Mouse (Mus musculus) NIH3T3 (cell line): ENCODE data around the gene Ube2a.

Experiments
- DNase-seq: peaks from one replicate; pipeline ENCODE4 v3.0.0-alpha.2; 2012; ENCODE audit warnings: low read depth

The Ube2a gene

DNA sequence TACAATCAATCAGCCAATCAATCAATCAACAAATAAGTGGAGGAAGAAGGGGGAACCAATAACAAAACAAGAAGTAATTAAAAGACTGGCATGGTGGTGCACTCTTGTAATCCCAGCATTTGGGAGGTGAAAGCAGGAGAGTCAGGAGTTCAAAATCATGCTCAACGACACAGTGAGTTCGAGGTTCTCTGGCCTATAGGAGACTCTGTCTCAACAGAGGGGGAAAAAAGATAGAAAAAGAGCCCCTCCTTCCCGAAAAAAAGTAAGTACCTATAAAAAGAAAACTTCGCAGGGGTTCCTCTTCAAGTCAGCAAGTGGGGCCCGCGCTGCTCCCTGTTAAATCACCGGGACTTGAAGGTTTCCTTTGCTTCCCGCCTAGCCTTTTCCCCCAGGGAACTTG, at the start of gene Ube2a, which contains the start of gene C330007P06Rik:
TSS of gene Ube2a (plus strand) at position 136 of the 400 bp plus-strand sequence.
TSS of gene C330007P06Rik (minus strand) at position 347 of the 400 bp plus-strand sequence.
- no peak for DNase-seq

DNA sequence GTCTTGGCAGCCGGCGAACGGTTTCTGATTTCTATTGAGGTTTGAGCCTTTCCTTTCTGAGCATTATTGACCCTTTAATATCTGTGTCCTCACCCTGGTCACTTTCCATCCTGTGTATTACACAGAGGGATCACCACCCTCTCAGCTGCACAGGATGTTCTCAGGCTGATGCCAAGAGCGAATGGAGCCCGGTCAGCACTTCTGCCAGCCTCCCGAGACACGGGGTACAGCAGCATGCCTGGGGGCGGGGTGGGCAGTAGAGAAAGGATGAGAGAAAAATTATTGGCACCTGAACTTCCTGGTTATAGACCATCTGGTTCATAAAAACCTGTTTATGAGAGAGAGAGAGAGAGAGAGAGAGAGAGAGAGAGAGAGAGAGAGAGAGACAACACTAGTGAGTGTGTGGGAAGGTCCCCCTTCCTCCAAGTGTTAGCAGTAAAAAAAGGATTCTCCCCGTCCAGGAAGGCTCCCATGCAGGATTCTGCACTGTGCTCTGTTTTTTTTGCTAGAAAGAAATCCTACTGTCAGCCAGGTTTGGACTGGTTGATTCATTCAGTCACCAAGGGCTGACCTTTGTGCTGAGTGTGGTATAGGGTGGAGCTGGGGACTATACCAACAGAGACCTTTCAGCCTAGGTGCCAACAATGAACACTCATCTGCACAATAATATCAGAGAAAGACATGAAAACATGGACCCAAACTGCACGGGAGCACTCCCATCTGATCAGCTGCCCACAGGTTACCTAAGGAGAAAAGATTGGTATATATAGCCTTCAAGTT, 49.6 kb upstream of the Ube2a start:
- DNase-seq: no peak

DNA sequence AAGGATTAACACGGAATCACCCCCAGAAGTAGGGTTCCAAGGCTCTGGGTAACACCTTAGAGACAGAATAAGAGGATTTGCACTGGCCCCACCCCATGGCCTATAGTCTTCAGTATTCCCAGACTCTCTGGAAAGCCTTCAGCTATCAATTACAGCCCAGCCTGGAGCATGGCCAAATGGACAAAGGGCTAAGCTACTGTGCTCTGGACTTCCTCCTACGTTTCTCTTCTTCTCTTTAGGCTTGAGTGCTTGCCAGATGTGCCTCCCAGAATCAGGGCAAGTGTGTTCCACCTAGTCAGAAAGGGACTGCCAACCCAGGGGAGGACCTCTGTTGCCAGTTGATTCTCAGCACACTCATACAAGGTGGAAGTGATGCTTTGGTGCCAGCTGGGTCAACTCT, 48.7 kb upstream of the Ube2a start:
- no peak for DNase-seq

DNA sequence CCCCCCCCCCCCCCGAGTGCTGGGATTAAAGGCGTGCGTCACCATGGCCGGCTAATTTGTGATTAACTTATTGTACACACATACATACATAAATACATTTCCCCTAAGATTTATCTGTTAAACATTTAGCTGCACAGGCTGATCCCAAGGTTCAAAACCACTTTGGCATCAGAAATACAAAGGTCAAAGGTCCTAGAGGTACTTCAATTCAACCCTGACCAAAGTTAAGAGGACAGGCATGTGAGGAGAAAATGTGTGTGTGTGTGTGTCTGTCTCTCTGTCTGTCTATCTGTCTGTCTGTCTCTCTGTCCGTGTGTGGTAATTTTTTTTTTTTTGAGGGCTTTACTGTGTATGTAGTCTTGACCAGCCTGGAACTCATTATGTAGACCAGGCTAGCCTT, 46.8 kb upstream of the Ube2a start:
- DNase-seq: no peak

DNA sequence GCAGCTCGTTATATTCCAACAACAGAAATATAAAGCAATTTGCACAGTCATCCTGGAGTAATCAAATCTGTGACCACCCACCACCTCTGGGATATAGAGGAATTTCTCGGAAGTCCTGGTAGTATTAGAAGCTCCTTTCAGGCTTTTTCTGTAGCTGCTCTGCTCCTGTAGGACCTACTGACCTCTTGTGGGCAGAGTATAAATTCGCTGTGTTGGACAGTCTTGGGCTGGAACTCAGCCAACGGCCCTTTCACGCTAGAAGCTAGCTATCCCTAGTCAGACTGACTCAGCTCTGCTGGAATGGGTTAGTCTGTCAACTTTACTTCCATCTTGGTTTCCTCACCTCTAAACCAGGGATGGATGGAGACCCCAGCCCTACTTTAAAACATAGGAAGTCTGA, 43.4 kb upstream of the Ube2a start:
- DNase-seq: peak; percentile 92

DNA sequence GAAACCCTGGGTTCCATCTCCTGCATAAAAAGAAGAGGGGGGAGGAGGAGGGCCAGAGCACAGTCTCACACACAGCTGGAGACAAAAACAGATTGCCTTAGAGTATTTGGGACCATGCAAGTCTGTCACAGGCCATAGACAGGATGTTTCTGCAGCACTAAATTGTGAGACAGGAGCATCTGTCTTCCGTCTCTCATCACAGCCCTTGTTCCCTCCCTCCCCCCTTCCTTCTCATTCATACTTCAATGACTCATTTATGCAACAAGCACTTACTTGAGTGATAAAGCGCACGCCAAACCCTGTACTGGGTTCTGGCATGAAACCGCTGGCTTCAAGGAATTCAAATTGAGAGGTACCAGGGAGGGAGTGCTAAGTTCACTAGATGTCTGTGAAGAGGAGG, 42.1 kb upstream of the Ube2a start:
- peak; percentile 73 for DNase-seq

DNA sequence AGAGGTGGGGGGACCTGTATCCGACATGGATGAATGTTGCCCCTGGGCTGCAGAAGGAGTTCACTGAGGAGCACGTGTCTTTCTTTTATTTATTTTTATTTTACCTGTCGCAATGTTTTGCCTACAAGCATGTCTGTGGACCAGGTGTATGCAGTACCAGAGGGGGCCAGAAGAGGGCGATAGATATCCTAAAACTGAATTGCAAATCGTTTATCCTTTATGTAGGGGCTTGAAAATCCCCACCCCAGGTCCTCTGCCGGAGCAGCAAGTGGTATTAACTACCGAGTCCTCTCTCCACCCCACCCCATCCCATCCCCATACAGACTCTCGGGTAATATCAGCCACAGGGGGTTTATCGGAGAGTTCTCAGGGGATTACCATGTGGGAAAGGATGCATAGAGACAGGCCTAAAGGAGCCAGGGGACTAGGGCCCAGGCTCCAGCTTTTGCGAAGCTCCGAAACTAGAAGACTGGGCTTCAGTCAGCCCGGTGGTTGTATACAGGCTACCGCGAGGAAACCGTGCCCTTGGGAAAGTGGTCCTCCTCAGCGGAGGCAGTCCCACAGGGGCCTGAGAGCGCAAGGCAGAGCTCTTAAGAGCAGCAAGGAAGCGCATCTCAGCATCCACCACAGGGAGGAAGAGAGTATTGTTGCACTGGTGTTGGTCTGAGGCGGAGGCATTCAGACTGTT, 40.2 kb upstream of the Ube2a start:
- peak; percentile 67 for DNase-seq

DNA sequence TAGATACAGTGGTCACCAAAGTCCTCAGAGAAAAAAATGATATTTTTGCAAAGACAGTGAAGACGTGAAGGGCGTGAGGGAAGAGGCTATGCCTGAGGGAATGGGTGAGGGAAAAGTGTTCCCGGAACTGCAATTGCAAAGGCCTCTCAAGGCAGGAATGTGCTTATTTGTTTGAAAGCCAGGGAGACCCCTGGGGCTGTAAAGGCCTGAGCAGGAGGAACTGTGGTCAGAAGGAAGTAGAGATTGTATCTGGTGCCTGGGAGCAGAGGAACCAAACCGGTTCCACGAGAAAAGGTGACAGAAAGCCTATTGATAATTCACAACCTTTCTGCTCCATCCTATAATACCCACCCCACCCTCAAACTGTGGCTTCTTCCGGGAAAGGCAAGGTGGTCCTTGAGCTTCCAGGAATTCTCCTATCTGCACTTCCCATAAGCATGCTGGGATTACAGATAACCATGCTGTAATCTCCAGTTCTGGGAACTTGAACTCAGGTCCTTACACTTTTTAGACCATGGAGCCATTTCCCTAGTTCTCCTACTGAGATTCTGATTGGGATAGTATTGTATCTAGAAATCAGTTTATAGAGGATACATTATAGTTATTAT, 36.5 kb upstream of the Ube2a start:
- no peak for DNase-seq

DNA sequence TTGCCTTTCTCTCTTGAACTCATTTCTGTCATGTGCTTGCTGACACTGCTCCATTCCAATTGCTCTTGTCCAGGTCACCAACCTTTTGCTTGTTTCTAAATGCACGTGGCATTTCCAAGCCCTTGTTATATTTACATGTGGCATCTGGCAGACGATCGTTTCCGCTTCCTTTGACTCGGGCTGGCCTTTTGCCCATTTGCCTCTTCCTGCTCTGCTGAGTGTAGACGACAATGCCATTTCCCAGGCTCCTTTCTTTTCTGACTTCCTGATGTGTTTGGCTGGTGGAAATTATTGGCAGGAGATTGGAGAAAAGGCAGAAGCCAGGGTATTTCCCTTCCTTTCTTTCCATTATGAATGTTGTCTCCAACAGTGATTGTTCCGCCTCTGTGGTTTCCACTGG, 34.3 kb upstream of the Ube2a start:
- DNase-seq: no peak

DNA sequence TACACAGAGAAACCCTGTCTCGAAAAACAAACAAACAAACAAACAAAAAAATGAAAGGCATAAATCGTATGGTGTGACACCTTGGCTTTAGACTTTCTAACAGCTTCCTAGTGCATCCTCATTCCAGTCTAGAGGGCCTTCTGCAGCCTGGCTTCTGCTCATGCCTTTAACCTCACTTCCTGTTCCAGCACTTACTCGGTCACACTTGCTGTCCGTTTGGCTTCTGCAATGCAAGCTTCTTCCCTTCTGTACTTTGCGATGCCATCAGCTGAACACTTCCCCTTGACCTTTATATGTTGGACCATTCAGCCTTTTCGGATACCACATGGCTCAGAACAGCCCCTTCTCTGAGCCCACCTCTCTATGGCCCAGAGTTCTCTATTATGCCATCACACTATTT, 32.0 kb upstream of the Ube2a start:
- no peak for DNase-seq

DNA sequence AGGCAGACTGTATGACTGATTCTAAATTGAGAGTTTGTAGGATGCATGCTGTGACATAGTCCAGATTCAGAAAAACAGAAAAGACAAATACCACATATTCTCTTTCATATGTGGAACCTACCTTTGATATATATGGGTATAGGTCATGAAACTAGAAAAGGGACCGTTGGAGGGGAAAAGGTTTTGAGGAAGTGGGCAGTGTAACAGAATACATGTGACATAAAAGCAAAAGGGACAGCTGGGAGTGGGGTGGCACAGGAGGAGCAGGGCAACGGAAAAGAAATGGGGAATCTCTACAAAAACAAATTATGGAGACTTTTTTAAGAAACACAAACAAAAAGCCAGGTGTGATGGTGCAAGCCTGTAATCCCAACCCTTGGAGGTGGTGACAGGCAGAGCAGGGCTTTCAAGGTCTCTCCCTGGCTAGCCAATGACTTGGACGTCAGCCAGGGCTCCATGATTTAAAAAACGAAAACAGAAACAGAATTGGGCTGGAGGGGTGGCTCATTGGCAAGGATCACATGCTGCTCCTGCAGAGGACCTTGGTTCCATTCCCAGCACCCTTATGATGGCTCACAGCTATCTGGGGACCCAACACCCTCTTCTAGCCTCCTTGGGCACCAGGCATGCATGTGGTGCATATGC, 30.2 kb upstream of the Ube2a start:
- no peak for DNase-seq

DNA sequence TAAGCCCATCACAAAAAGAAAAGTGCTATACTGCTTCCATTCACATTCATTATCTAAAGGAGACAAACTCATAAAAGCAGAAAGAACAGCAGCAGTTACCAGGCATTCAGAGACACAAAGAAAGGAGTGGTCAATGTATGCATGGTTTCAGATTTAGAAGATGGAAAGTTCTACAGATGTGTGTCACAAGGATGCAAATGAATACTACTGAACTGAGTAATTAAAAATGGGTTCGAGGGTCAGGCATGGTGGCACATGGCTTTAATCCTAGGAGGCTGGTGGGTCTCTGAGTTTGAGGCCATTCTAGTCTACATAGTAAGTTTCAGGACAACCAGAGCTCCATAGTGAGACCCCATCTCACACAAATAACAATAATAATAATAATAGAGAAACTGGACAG, 26.5 kb upstream of the Ube2a start:
- no peak for DNase-seq

DNA sequence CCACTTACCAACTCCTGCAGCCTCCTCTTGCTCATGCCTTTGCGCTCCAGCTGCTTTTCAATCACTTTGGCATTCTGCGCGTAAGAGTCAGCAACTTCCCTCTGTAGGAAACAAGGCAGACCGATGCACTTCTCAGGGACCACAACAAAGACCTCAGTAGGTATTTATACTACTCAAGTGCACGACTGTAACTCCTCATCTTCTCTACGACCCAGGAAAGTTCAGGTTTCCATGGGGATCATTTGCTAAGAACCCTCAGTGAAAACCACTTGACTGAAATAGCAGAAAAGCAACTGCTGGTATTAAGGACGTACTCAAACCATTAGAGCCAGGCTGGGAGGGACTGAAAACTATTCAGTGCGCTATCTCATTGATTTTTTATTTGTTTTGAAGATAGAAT, 21.1 kb upstream of the Ube2a start:
- no peak for DNase-seq

DNA sequence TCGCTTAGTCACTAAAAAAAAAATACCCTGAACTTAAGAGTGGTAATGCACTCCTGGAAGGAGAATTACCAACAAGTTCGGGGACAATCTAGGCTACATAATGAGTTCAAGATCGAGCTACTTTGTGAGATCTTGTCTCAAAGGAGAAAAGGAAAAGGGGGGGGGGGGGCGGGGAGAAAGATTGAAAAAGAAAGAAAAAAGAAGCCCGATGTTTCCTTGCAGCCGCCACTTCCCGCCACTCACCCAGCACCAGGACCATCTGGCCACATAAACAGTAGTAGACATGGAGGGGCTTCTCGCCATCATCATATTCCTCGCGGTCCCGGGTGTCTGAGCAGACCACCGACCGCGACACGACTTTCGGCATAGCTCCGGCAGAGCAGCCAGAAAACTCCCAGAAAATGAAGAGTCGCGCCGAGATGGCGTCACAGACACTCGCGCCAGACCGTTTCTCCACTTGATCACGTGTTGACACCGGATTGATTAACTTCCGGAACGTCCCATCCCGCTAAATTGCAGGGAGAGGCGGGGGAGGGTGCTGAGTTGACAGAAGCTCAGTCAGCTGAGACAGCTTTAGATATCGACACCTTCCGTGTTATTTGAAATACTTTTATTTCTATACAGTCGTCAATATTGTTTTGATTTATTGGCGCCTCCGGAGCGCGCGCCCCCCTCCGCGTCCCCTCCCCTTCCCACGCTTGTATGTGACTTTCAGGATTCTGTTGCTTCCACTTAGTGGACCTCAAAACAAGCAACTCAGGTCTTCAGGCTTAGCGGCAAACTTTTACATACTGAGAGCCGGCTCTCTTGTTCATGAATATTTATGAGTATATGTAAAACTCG, 9.7 kb upstream of the Ube2a start:
- DNase-seq: peak; percentile 87

DNA sequence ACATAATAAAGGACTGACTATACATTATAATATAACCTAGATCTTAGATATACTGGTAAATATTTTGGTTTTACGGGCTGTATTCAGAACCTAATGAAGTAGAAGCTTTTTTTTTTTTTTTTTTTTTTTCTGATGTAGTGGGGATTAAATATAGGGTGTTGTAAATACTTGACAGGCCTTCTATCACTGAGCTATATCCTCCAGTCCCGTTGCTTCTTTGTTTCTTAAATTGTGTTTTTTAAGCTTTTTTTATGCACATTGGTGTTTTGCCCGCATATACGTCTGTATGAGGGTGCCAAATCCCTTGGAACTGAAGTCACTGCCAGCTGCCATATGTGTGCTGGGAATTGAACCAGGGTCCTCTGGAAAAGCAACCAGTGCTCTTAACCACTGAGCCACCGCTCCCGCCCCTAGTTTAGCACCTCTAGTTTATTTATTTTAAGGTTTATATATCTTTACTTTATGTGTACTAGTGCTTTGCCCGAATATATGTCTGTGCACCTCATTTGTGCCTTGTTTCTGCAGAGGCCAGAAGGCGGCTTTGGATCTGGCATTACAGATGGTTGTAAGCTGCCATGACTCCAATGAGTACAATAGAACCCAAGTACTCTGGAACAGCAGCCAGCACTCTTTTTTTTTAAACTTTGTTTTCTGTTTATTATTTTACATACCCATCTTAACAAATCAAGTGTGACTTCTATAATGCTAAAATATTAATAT, 8.9 kb upstream of the Ube2a start:
- DNase-seq: no peak

DNA sequence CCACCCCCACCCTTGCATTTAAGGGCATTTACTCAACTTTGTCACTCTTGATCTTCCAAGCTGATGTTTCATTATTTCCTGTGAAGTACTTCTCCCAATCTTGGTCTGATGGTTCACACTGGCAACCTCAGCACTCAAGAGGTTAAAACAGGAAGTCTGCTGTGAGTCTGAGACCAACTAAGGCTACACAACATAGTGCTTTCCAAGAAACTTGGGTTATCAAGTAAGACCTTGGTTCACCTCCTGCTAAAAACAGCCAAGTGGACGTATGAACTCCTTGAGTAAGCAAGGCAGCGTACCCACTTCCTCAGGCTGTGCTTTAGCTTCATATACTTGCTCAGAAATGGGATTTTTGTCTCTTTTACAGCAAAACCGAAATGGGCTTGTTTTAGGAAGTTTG, 3.3 kb upstream of the Ube2a start:
- DNase-seq: no peak

DNA sequence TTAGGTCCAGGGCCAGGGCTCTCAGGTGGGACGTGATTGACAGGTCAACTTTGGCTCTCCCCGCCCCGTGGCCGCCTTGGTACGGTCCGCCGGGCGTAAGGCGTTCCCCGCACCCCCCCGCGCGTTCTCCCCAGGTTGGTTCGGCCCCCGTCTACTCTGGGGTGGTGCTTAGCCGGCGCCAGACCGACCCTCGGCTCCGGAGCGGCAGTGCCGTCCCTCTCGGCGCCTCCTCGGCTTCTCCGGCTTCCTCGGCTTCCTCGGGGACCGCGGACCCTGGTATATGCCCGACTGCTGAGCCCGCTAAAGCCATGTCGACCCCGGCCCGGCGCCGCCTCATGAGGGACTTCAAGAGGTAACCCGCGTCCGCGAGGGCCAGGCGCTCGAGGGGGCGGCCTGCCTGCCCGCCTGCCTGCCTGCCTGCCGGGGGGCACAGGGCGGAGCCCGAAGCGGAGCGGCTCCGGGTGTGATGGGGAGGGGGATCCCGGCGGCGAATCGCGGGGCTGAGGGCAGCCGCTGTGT, 537 bp downstream of the Ube2a start:
- peak; percentile 91 for DNase-seq

DNA sequence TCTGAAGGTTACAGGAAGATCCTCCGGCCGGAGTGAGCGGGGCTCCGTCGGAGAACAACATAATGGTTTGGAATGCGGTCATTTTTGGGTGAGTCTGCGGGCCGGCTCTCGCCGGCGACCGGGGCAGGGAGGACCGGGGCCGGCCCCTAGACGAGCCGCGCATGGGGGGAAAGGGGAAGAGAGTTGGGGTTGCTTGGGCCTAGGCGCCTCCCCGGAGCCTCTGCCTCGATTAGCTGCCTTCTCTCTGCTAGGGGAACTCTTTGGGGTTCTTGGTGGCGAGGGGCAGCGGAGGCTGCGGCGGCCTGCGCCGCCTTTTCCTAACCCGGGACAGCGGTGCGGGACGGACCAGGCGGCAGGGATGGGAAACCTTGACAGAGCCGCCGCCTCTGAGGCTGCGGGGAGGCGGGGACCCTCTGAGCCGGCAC, 1.0 kb downstream of the Ube2a start:
- peak; percentile 40 for DNase-seq

DNA sequence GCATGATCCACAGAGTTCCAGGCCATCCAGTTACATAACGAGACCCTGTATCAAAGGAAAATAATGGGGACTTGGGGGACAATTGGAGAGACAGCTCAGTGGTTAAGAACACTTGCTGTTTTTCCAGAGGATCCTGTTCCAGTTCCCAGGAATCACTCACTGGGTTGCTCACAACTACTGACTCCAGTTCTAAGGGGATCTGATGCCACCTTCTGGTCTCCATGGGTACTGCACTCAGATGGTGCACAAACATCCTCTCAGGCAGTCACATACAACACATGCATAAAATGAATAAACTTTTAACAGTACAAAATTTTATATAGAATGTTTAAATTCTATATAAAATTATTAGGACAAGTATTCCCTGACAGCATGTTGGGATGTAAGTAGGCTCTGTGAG, 11.0 kb downstream of the Ube2a start:
- peak; percentile 26 for DNase-seq

DNA sequence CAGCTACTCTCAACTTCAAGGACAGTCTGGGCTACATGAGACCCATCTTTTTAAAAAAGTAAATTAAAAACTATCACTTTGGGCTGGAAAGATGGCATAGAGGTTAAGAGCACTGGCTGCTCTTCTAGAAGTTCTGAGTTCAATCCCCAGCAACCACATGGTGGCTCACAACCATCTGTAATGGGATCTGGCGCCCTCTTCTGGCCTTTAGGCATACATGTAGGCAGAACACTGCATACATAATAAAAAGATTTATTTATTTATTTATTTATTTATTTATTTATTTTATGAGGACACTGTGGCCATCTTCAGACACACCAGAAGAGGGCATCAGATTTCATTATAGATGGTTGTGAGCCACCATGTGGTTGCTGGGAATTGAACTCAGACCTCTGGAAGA, 25.2 kb downstream of the Ube2a start:
- peak; percentile 54 for DNase-seq

DNA sequence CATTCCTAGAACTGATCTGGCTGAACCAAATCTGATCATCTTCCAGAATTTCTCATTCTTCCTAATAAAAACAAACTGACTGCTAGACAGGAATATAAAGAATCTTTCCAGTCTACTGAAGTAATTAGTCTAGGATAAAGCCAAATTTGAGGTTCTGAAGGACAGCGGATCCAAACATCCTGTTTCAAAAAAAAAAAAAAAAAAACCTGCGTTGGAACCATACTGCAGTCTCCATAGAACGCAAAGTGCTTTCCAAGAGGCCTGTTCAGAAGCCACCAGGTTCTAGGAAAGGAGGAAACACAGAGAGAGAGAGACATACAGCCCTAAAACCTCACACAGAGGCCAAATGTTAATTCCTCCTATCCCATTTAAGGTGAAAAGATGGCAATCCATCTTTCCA, 28.0 kb downstream of the Ube2a start:
- DNase-seq: no peak
